Mouse (Mus musculus): Measurements from ENCODE around the gene BC005537.

GRCm38 (mm10) chr13:24816125-24817092, 15.0 kb downstream of the BC005537 start:
- no peak for TF ChIP-seq POLR2A (IDR thresholded peaks at IDR 0.05; ENCODE audit: low read depth, low read length)
- TF ChIP-seq CTCF (IDR thresholded peaks at IDR 0.05; ENCODE audit: extremely low read depth, insufficient read length, insufficient replicate concordance, low read depth, low read length), result no peak
